Mouse (Mus musculus): Measurements from ENCODE around the gene Stk24. TPM values are rescaled to one million over a fixed set of nuclear protein-coding genes. Genes with fewer than 3 reads are reported as not detected.
A peak's percentile ranks its signal among the peaks of the same experiment; 100 is the strongest.

The Stk24 gene
- polyA plus RNA-seq, 1 experiment from 2014 or later: 39.2 TPM

DNA sequence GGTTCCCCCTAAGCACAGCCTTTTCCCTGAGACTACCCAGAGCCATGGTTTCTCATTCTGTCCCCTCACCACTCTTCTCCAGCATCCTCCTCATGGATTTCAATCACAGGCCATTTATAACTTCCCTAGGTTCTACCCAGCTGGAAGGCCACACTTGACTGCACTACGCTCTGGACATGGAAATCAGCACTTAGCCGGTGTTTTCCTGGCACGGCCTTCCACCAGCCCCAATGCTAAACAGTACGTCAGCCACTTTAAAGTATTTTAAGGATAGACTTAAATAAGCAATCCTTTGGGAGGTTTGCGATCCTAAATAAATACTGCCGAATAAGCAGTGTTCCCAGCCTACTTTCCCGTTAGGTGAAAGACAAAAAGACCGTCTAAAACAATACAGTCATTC is 29.8 kb downstream of the Stk24 start:
- 62% methylated on average over 8 of the region's 8 CpGs for WGBS
- no peak for ATAC-seq
- H3K4me1 ChIP-seq (replicated peaks; ENCODE audit: control insufficient read depth, insufficient read depth, low read length): peaks cover 11% of the 10 kb centered on the region
- no peak overlapping the region for H3K4me3 ChIP-seq (ENCODE audit: low read depth, low read length)
- H3K27ac ChIP-seq (ENCODE audit: low read depth, low read length): no peak overlapping the region
- H3K9ac ChIP-seq (ENCODE audit: low read depth, low read length): no peak overlapping the region
- H3K4me2 ChIP-seq (replicated peaks; ENCODE audit: low read depth): no peak overlapping the region
- H3K27me3 ChIP-seq (replicated peaks; ENCODE audit: control insufficient read depth, insufficient read depth, low read length): no peaks in the 10 kb centered on the region
- H3K9me3 ChIP-seq (ENCODE audit: control insufficient read depth): no peaks in the 10 kb centered on the region
- no peak for TF ChIP-seq CTCF (IDR thresholded peaks at IDR 0.05; ENCODE audit: low read depth)
- no peaks in the 10 kb centered on the region for H3K36me3 ChIP-seq (ENCODE audit: control insufficient read depth, insufficient read depth)

DNA sequence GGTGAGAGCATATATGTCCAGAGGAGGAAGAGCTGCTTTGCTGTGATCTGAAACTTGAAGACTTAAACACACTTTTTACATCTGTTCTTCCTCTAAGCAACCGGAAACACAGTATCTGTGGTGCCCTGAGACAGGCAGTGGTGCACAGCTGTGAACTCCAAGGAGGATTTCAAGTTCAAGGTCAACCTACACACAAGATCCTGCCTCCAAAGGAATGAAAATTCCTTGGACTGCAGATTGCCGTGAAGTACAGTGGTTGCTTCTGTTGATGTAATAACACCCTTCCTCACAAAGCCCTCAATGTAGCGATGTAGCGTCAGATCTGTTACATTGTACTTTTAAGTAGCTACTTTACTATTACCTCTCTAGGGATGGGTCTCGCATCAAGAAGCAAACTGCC is 30.5 kb downstream of the Stk24 start:
- Histone ChIP-seq H3K9me3 (ENCODE audit: control insufficient read depth) (no peaks in the 10 kb centered on the region), H3K9ac (ENCODE audit: low read depth, low read length) (no peak overlapping the region), H3K36me3 (ENCODE audit: control insufficient read depth, insufficient read depth) (no peaks in the 10 kb centered on the region), H3K4me3 (ENCODE audit: low read depth, low read length) (no peak overlapping the region), H3K4me2 (replicated peaks; ENCODE audit: low read depth) (no peak overlapping the region), H3K4me1 (replicated peaks; ENCODE audit: control insufficient read depth, insufficient read depth, low read length) (peaks cover 11% of the 10 kb centered on the region), H3K27ac (ENCODE audit: low read depth, low read length) (no peak overlapping the region), H3K27me3 (replicated peaks; ENCODE audit: control insufficient read depth, insufficient read depth, low read length) (no peaks in the 10 kb centered on the region)
- 75% methylated on average over 5 of the region's 5 CpGs for WGBS
- TF ChIP-seq CTCF (IDR thresholded peaks at IDR 0.05; ENCODE audit: low read depth): no peak
- no peak for ATAC-seq

DNA sequence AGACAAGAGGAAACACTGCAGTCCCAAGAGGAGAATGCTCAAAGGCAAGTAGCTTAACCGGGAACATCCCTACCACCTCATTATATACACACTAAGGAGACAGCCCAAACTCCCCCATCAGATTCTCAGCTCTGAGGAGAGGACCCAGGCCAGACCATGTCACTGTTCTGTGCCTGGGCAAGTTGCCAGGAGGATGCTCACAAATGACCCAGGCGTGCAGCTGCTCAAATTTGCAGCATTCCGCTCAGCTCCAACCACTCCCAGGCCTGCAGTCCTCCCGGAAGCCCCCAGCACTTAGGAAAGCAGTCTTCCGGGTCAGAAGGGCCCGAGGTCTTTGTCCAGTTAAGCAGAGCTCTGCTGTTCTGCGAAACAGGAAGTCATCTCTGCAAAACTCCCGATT is 31.6 kb downstream of the Stk24 start:
- peaks cover 15% of the 10 kb centered on the region for H3K4me1 ChIP-seq (replicated peaks; ENCODE audit: control insufficient read depth, insufficient read depth, low read length)

DNA sequence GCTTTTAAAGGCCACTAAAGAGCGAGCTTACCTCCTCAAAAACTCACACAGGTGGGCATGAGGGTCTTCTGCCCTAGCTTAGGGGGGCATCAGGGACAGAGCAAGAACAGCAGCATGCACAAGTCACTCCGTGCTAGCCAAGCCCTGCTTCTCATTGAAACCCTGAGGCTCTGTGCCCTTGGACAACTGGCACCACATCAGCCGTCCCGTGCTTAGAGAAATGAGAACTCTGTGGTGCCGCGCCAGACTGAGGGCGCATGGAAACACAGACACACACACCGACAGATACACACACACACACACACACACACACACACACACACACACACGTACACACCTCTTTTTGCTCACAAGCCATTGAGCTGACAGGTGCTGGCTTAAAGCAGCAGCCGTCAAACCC is 32.7 kb downstream of the Stk24 start:
- H3K4me2 ChIP-seq (replicated peaks; ENCODE audit: low read depth): no peak overlapping the region
- H3K4me3 ChIP-seq (ENCODE audit: low read depth, low read length): no peak overlapping the region
- no peak for ATAC-seq
- no peak overlapping the region for H3K27ac ChIP-seq (ENCODE audit: low read depth, low read length)
- H3K36me3 ChIP-seq (ENCODE audit: control insufficient read depth, insufficient read depth): no peaks in the 10 kb centered on the region
- H3K9me3 ChIP-seq (ENCODE audit: control insufficient read depth): no peaks in the 10 kb centered on the region
- TF ChIP-seq CTCF (IDR thresholded peaks at IDR 0.05; ENCODE audit: low read depth): no peak
- H3K9ac ChIP-seq (ENCODE audit: low read depth, low read length): no peak overlapping the region
- no peaks in the 10 kb centered on the region for H3K27me3 ChIP-seq (replicated peaks; ENCODE audit: control insufficient read depth, insufficient read depth, low read length)
- peaks cover 21% of the 10 kb centered on the region for H3K4me1 ChIP-seq (replicated peaks; ENCODE audit: control insufficient read depth, insufficient read depth, low read length)
- 77% methylated on average over 10 of the region's 10 CpGs for WGBS

More for the DNA sequence above, 31.6 kb downstream of the Stk24 start:
- Histone ChIP-seq H3K4me3 (ENCODE audit: low read depth, low read length) (no peak overlapping the region), H3K27ac (ENCODE audit: low read depth, low read length) (no peak overlapping the region), H3K36me3 (ENCODE audit: control insufficient read depth, insufficient read depth) (no peaks in the 10 kb centered on the region), H3K9me3 (ENCODE audit: control insufficient read depth) (no peaks in the 10 kb centered on the region), H3K9ac (ENCODE audit: low read depth, low read length) (no peak overlapping the region), H3K27me3 (replicated peaks; ENCODE audit: control insufficient read depth, insufficient read depth, low read length) (no peaks in the 10 kb centered on the region), H3K4me2 (replicated peaks; ENCODE audit: low read depth) (no peak overlapping the region)
- ATAC-seq: no peak
- WGBS: 38% methylated on average over 8 of the region's 8 CpGs
- TF ChIP-seq CTCF (IDR thresholded peaks at IDR 0.05; ENCODE audit: low read depth): no peak

DNA sequence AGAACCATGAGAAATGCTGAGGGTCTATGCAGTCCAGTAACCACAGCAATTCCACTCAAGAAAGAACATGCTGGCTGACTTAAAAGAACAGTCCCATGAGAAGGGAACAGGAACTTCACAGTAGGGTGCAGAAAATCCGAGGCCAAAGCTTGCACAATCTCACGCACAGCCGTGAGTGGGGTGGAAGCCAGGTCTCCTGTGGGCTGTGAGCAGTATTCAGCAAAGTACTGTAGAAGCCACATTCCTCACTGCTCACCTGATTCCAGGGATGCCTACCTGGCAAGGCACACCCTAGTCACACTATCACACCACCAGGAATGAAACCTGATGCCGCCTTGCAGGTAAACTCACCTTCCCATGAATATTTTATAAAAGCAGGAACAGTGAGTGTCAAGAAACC is 33.2 kb downstream of the Stk24 start:
- WGBS: 47% methylated on average over 4 of the region's 4 CpGs
- no peak overlapping the region for H3K4me3 ChIP-seq (ENCODE audit: low read depth, low read length)
- no peaks in the 10 kb centered on the region for H3K27me3 ChIP-seq (replicated peaks; ENCODE audit: control insufficient read depth, insufficient read depth, low read length)
- no peak overlapping the region for H3K9ac ChIP-seq (ENCODE audit: low read depth, low read length)
- H3K4me2 ChIP-seq (replicated peaks; ENCODE audit: low read depth): no peak overlapping the region
- peaks cover 23% of the 10 kb centered on the region for H3K4me1 ChIP-seq (replicated peaks; ENCODE audit: control insufficient read depth, insufficient read depth, low read length)
- no peak for TF ChIP-seq CTCF (IDR thresholded peaks at IDR 0.05; ENCODE audit: low read depth)
- no peak overlapping the region for H3K27ac ChIP-seq (ENCODE audit: low read depth, low read length)
- H3K9me3 ChIP-seq (ENCODE audit: control insufficient read depth): no peaks in the 10 kb centered on the region
- H3K36me3 ChIP-seq (ENCODE audit: control insufficient read depth, insufficient read depth): no peaks in the 10 kb centered on the region
- no peak for ATAC-seq

DNA sequence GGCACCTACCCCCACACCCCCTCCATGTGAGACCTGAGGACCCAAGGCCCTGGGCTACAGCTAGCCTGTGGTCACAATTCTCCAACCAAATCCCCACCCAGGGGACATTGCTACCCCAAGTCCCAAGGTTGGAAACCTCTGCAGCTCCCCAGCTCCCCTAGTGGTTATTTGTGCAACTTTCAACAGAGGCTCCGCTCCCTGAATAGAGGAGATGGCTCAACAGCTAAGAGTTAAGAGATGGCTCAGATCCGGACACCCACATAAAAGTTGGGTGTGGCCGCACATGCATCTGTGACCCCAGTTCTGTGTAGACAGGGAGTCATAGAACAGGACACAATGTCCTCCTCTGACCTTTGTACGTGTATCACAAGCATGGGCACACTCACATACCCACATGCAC is 33.8 kb downstream of the Stk24 start:
- no peak overlapping the region for H3K9ac ChIP-seq (ENCODE audit: low read depth, low read length)
- H3K27me3 ChIP-seq (replicated peaks; ENCODE audit: control insufficient read depth, insufficient read depth, low read length): no peaks in the 10 kb centered on the region
- no peak overlapping the region for H3K4me2 ChIP-seq (replicated peaks; ENCODE audit: low read depth)
- no peaks in the 10 kb centered on the region for H3K36me3 ChIP-seq (ENCODE audit: control insufficient read depth, insufficient read depth)
- TF ChIP-seq CTCF (IDR thresholded peaks at IDR 0.05; ENCODE audit: low read depth): peak; percentile 79
- WGBS: 71% methylated on average over 4 of the region's 4 CpGs
- no peaks in the 10 kb centered on the region for H3K9me3 ChIP-seq (ENCODE audit: control insufficient read depth)
- peaks cover 23% of the 10 kb centered on the region for H3K4me1 ChIP-seq (replicated peaks; ENCODE audit: control insufficient read depth, insufficient read depth, low read length)
- ATAC-seq: peak; percentile 31; the same call in 1 of the 2 replicates
- no peak overlapping the region for H3K4me3 ChIP-seq (ENCODE audit: low read depth, low read length)
- no peak overlapping the region for H3K27ac ChIP-seq (ENCODE audit: low read depth, low read length)

DNA sequence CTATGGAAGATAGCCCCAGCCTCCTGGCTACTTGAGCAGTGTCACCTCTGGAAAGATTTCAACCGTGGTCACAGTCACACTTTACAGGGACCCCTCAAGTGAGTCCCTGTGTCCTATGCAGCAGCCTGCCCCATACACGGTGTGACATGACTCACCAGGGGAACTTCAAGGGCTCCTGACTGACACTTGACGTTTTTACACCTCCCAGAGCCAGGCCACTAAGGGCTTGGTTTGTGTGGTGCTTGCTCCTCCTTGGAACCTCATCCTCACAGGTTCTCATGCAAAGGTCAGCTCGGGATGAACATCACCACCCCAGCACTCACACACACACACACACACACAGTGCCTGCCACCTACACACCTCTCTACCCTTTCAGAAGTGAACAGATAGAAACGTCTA is 34.9 kb downstream of the Stk24 start:
- H3K27ac ChIP-seq (ENCODE audit: low read depth, low read length): no peak overlapping the region

More for the DNA sequence above, 34.9 kb downstream of the Stk24 start:
- no peak overlapping the region for H3K4me2 ChIP-seq (replicated peaks; ENCODE audit: low read depth)
- H3K9ac ChIP-seq (ENCODE audit: low read depth, low read length): no peak overlapping the region
- H3K9me3 ChIP-seq (ENCODE audit: control insufficient read depth): no peaks in the 10 kb centered on the region
- H3K27me3 ChIP-seq (replicated peaks; ENCODE audit: control insufficient read depth, insufficient read depth, low read length): no peaks in the 10 kb centered on the region
- TF ChIP-seq CTCF (IDR thresholded peaks at IDR 0.05; ENCODE audit: low read depth): no peak
- H3K4me3 ChIP-seq (ENCODE audit: low read depth, low read length): no peak overlapping the region
- H3K36me3 ChIP-seq (ENCODE audit: control insufficient read depth, insufficient read depth): no peaks in the 10 kb centered on the region
- no peak for ATAC-seq
- WGBS: 40% methylated on average over 5 of the region's 5 CpGs
- H3K4me1 ChIP-seq (replicated peaks; ENCODE audit: control insufficient read depth, insufficient read depth, low read length): peaks cover 33% of the 10 kb centered on the region

Data from intestine, postnatal 0 days (tissue).